Mouse (Mus musculus) brain, embryonic 14.5 days (tissue): ENCODE measurements around the gene Acad11.

Experiments
- CTCF ChIP-seq: fragments of 200-500 bp; IDR thresholded peaks from 2 replicates; pipeline ENCODE4 v1.5.1; 2012; ENCODE audit warnings: inconsistent platforms, mild to moderate bottlenecking, moderate library complexity, borderline replicate concordance; ENCODE audit not compliant: insufficient read depth, insufficient read length; ENCODE audit errors: extremely low read depth
- POLR2A ChIP-seq: fragments of 200-500 bp; IDR thresholded peaks from 2 replicates; pipeline ENCODE4 v1.6.1; 2012; ENCODE audit warnings: mild to moderate bottlenecking, inconsistent platforms, borderline replicate concordance; ENCODE audit not compliant: poor library complexity, insufficient read depth, insufficient read length, severe bottlenecking; ENCODE audit errors: extremely low read depth

- no peak for TF ChIP-seq POLR2A
- no peak for TF ChIP-seq CTCF
Observed at GRCm38 (mm10) chr9:104128110-104128509, 64.9 kb downstream of the Acad11 start.
